Mouse (Mus musculus): ENCODE measurements at regions not wholly inside any gene's neighbourhood (a gene's known extent, or its start where the extent isn't known, plus 50 kb on each side); places are given as distances from the start of the nearest gene placed in this dataset.

DNA sequence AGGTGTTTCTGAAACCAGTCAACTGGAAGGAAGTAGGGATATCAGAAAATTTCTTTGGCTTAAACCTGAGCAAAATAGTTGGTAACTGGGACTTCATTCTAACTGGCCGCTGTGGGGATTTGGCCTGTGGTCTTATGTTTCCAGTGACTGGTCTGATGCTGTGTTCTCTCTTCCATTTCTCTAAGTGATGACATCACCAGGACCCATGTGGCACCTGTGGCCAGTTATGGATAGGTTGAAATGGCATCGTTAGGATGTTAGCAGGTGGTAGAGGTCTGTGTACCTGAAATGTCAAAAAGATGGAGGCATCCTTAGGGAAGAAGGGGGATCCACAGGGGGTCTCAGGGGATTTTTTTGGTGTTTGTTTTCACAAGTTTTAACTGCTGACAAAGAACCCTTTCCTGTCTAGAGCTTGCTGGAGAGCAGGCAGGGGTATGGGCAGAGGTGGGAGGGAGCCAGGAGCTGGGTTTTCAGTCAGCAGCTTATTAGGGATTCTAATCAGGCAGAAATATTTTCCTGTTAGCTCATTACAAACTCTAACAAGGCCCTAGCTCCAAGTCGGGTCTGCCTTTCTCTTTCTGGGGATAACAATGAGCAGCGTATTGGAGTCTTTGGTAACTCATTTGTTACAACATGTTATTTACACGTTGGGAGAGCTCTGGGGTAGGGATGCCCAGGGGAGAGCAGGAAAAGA is 170.2 kb downstream of the Adck1 start:
- DNase-seq: peak; percentile 70

DNA sequence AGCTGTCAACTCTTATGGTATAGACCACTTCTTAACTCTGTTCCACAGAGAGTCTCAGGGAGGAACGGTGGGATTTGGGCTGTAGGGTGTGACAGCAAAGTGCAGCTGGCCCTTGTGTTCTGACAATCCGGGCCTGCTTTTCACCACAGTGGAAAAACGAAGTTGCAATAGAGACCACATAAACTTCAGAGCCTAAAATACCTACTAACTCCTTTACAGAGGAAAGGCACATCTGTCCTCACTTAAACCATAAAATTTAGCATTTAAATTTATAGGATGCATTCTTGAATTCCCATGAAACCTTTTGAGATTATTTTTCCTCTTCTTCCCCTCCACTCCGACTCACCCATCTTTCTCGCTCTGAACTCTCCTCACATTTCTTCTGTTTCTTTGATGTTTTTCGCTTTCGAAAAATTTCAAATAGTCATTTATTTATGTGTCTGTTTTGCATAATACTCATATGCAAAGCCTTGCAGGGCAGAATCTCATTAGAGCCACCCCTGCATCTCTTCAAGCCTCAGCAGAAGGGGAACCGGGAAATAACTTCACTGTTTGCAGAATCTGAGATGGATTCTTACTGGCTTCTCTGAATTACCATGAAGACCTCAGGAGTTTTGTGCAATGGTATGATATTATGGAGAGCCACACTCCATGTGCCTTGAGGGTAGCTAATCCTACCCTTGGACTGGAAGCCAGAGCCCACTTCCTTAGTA is 172.1 kb downstream of the Adck1 start:
- DNase-seq: no peak

DNA sequence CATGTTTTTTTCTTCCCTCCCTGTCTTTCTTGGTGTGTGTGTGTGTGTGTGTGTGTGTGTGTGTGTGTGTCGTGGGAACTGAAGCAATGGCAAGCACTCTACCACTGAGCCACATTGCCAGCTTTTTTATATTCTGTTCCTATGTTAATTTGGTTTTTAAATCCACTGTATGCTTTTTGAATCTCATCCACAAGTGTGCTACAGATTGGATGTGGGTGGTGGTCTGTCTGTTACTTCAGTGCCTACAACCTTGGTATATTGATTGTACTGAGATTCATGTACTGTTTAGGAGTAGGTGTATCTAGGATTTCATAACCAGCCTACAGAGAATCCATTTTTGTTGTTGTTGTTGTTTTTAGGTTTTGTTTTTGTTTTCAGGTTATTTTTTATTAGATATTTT is 170.8 kb upstream of the Nrxn3 start:
- no peak for DNase-seq

DNA sequence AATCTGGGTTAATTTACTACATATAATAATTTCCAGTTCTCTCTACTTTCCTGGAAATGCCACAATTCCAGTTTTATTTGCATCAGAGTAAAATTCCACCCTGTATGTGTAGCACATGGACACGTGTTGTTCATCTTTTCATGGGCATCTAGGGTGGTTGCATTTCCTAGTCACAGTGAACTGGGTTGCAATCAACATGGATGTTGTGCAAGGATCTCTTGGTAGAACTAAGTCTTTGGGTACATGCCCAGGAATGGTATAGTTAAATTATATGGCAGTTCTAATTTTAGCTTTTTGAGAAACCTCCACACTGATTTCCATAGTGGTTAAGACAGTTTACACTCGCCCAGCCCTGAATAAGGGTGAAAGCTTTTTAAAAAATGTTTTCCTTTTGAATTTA is 167.2 kb upstream of the Nrxn3 start:
- DNase-seq: no peak

DNA sequence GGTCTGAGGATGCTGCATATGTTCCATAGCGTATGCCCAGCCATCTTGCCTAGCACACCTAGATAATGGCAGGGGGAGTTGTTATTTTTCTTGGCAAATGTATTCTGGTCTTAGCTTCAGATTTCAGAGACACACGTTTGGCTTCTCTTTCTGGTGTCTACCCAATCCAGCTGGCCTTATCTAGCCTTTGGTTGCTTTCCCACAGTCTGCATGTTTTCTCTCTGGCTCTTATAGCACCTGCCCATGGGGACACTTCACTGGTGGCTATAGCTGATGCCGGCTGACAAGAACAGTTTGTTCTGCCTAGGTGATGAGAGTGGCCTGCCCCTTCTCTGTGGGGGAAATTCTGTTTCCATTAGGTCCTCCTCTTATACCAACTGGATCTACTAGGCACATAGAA is 164.6 kb upstream of the Nrxn3 start:
- no peak for DNase-seq

DNA sequence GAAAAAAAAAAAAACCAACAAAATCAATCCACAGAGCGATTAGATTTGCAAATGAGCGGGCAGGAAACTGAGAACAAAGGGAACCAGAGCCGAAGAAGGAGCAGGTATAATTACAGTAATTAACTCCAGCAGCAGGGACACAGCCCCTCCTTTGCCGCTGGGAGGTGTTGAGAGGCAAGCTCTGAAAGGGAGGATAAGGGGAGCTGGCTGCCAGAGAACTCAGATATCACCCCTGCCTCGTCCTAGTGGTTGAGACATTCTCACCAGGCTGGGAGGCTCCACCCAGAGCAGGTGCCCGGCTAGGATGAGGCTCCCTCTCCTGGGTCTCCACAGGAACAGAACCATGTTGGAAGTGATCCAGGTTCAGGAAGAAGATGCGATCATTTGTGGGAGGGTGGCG is 142.7 kb upstream of the Nrxn3 start:
- peak; percentile 42 for DNase-seq

DNA sequence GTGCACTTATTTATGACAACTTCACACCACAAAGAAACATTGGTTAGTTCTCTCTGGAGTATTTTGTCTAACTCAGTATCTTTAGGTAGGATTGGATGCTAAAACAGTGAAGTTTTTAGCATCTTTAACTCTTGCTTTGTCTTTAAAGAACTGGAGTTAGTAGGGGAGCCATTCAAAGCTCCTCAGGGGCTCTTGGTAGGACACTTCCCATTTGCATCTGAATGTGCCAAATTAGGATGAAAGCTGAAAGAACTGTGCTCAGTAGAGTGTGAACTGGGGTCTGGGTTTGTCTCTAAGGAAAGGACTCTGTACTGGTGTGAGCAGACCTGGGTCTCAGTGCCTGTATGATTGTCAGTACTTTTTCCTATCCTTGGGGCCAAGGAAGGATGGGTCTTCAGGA is 116.7 kb upstream of the Nrxn3 start:
- no peak for DNase-seq

DNA sequence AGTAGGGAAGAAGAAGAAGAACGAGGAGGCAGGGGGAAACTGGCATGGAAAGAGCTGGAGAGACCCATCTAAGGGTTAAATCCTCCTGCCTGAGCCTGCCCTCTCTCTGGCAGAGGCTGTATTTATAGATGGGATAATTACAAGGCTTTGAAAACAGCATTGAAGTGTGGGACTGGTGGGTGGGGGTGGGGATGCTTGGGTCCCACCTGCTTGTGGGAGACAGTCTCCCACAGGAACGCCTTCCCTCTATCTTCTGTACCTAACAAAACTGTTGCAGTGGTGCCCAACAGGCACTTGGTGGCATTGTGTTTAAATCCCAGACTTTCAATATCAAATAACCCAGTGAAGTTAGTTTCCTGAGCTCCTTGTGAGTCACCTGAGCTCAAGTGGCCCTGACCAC is 102.6 kb upstream of the Nrxn3 start:
- peak; percentile 22 for DNase-seq

DNA sequence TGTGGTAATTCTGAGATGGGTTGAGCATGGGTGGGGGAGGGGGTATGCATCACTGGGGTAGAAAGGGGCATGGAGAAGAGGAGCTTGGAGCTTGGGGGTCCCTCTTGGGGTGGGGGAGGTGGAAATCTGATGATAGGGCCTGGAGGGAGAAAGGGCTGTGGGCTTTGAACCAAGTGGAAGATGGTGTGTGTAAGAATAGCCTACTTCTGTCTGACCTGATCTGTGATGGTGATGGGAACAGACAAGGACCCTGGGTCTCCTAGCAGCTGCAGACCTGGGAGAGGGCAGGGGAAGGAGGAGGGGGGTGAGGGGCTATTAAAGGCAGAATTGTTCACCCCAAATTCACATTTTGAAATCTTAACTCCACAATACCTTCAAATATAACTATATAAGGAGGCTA is 78.4 kb upstream of the Nrxn3 start:
- peak; percentile 93 for DNase-seq

DNA sequence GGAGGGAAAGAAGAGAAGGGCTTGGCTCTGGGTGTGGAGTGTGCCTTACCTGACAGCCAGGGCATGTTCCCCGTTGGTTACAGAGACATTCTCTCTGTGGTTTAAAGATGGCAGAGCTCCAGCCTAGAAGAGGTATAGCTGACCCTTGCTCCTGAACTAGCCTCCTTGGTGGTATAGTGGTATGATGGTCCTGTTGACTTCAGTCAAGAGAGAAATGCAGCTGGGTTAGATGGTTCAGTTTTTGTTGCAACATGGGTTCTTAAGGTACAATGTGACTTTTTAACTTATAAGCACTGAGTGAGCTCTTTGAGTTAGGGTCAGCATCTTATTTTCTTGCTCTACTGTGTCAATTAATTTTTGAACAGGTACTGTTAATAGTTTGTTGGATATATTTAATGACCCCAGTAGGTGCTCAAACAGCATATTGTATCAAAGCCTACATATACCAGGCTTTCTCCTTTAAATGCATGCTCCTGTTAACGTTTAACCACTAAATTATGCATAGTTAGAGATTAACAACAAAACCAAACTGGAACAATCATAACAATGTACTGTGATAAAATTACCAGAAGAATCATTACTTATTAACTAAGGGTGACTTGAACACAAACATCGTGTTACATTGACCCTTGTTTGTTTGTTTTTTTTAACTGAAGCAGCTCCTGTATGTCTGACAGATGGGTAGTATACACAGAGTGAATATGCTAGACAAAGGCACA is 70.5 kb upstream of the Nrxn3 start:
- DNase-seq: no peak

Data from retina, postnatal 1 day (tissue).